Mouse (Mus musculus) cerebellum, adult (tissue): Measurements from ENCODE around the gene Zcchc14.

Experiments
- ATAC-seq: cut with Nextera tagmentation; 2 replicates; pipeline ENCODE4 v1.9.2; 2017; ENCODE audit warnings: mild to moderate bottlenecking, moderate library complexity, mixed read lengths; ENCODE audit not compliant: insufficient number of reproducible peaks, low FRiP score, low TSS enrichment

The Zcchc14 gene

DNA sequence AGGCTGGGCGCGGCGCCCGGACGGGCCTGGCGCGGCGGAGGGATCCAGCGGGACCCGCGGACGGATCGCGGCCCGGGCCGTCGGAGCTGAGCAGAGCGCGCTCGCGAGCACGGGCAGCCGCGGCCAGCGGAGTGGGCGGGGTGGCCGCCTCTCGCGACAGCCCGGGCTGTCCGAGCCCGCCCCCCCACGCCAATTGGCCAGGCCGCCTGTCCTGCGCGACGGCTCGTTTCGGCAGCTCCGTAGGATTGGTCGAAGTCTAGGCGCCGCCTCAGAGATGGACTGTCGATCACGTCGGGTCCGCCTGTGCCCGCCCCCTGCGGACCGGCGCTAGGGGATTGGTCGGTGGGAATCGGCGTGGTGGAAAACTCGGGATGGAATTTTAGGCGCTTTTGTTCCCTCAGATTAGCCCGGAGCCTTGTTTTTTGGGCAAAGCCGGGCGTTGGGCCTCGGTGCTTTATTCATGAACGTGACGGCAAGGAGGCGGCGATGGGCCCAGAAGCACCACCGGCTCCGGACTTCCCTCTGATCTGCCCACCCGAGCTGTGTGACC, at the start of gene Zcchc14:
Gene Zcchc14 (minus strand): TSS at position 128 of the 550 bp plus-strand sequence.
- peak; percentile 90 for ATAC-seq

DNA sequence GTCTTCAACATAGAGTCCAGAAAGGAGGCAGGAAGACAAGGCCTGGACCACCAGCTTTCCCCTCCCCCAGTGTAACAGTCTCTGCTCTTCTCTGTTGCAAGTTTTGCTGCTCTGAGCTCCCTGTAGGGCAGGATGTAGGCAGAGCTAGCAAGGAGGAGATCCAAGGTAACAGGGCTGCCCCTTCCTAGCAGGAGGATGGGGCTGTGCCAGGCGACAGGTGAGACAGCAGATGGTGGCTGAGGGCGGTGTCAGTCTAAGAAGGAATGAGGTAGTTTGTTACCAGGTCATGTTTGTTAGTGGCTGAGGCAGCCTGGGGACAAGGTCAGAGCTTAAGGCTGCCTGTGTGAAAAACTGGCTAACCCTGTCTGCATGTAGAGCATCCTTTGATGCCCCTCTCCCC, 47.2 kb upstream of the Zcchc14 start:
- peak; percentile 91 for ATAC-seq

DNA sequence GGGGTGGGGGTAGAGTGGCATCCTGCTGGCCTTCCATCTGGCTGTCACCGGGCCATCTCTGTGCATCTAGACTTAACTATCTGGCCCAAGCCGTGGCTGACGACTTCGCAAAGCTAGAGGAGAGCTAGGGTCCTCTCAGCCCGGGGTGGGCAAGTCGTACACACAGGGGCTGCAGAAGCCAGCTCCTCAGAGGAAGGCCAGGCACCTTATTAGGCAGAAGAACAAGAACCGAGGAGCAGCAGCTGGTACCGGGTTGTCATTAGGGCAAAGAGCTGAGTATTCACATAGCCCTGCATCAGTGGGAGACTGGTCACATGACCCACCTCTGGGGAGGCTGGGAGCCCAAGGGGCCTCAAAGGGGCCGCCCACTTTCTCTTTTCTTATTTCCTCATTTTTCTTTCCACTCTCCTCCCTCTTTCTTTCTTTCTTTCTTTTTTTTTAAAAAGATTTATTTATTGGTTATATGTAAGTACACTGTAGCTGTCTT, 46.0 kb upstream of the Zcchc14 start:
- no peak for ATAC-seq

DNA sequence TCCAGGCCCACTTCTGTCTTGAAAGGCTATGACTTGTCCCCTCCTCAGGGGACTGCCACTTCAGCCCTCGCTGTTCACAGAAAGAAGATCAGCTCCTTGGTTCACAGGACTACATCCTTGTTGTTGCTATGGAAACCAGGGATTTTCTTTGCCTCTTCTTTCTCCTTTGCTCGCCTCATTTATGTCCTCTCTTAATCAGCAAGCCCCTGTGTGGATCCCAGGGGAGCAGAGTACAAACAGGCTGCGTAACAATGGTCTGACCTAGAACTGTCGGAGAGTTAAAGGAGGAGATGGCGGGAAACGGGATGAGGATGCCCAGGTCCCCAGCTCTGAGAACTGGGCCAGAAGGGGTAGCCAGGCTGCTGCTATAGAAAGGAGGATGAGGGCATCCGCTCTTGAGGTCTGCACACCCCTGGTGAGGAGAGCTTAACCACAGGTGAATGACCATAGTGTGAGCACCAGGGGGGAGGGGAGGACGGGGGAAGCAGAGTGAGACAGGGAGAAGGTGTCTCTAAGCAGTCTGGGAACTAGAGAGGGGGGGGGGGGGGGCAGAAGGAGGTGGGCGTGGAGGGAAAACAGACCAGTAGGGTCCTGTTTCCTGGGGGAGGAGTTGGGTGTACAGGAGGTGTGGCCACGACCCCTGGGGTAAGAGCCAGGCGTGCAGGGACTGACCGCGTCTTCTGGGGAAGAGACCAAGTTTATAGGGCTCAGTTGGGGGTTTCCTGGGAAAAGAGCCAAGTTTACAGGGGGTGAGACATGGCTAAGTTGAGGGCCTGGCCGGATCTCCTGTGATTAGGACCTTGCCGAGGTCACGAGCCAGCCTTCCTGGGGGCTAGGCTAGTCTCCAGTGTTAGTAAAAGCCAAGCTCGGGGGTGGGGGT, 45.3 kb upstream of the Zcchc14 start:
- ATAC-seq: no peak

DNA sequence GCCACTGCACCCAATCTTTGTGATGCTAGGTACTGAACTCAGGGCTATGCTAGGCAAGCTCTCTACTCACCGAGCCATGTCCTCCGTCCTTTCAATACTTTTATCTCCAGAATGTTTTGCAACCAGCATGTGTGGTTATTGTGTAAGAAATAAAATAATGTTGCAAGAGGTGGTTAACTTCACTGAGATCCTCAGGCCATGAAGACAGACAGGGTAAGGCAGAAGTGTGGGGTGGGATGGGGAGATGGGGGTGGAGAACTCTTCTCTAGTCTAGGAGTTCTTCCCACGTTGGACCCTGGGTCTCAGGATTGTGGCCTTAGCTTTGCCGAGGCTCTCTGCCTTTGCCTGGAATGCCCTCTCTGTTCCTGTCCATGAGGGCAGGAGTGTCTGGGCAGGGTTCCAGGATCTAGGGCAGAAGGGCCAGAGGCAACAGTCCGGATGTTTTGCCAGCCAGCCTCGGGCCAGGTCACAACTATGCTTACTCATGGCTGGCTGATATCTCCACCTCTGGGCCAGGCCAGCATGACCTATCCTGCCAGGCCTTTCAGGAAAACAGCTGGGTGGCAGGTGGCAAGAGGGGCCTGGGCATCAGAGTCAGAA, 43.0 kb upstream of the Zcchc14 start:
- ATAC-seq: no peak

- ATAC-seq: 0 out of 2 replicates have a peak, but pooled peaks have one; percentile 37
Measured at GRCm38 (mm10) chr8:121694453-121694852, 41.8 kb upstream of the Zcchc14 start.

GRCm38 (mm10) chr8:121688496-121688895, 35.8 kb upstream of the Zcchc14 start:
- ATAC-seq: no peak

GRCm38 (mm10) chr8:121687455-121688161, 34.9 kb upstream of the Zcchc14 start:
- no peak for ATAC-seq

- no peak; the same call in 1 of the 2 replicates for ATAC-seq
Measured at GRCm38 (mm10) chr8:121685419-121685818, 32.7 kb upstream of the Zcchc14 start.

GRCm38 (mm10) chr8:121683083-121683832, 30.6 kb upstream of the Zcchc14 start:
- ATAC-seq: no peak

DNA sequence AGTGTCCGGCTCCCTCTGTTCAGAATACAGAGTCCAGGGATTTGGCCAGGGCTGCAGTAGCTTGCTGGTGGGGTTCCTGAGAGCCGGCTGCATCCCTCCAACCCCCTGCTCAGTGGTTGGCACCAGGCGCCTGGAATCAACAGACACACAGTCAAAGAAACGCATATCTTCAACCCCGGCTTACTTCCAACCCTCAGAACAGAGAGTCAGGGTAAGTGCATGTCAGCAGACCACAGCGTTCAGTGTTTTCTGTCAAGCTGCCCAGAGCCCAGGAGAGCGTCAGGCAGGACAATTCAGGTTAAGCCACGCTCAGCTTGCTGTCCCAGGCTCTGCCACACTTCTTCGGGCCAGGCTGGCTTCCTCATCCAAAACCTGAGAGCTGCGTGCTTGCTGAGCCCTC, 28.8 kb upstream of the Zcchc14 start:
- ATAC-seq: peak; percentile 60

GRCm38 (mm10) chr8:121680896-121681295, 28.2 kb upstream of the Zcchc14 start:
- peak; percentile 67; the same call in 1 of the 2 replicates for ATAC-seq

DNA sequence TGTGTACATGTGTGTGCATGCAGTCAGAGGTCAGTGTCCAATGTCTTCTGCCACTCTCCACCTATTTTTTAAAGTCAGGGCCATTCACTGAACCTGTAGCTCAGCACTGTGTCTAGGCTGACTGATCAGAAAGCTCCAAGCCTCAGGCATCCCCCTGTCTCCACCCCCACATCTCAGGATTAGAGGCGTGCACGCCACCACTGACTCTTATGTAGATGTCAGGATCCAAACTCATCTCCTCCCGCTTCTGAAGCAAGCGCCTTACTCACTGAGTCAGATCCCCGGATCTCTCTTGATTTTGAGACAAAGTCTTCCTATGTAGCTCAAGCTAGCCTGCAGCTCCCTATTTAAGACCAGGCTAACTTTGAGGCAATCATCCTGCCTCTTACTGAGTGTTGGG, 26.0 kb upstream of the Zcchc14 start:
- no peak for ATAC-seq

DNA sequence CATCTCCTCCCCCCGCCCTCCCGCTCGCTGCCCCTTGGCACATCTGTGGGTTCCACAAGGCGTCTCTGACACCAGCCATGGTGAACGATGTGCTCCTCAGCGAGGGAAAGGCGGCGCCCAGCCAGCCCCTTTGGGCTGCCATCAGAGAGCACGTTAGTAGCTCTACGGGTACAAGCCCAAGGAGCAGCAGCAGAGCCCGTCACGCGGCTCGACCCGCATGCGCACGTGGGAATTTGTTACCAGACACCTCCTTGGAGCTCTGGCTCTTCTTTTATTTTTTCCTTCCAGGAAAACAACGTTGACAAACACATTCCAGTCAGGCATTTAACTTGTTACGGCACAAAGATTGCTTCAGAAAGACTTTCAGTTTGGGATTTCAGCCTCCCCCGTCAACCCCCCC, 23.0 kb upstream of the Zcchc14 start:
- ATAC-seq: no peak

GRCm38 (mm10) chr8:121675161-121675560, 22.5 kb upstream of the Zcchc14 start:
- no peak for ATAC-seq

GRCm38 (mm10) chr8:121674524-121674923, 21.8 kb upstream of the Zcchc14 start:
- ATAC-seq: no peak

DNA sequence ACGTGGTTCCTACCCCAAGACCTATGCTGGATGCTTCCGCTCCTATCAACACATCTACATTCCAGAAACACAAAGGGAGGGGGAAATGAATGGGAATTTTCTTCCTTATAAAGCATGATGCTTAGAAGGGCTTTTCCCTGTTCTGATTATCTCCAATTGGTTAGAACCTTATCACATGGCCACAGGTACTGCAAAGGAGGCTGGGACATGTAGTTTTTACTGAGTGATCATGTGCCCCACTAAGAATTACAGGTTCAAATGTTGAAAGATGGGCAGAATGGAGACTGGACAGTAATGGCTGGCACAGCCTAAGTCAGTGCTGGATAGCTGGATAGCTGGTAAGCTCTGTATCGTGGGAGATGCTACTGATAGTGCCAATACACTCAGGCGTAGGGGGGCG, 21.2 kb upstream of the Zcchc14 start:
- ATAC-seq: peak; percentile 72

- no peak for ATAC-seq
Measured at GRCm38 (mm10) chr8:121673153-121673552, 20.5 kb upstream of the Zcchc14 start.

GRCm38 (mm10) chr8:121669208-121669607, 16.5 kb upstream of the Zcchc14 start:
- ATAC-seq: no peak

DNA sequence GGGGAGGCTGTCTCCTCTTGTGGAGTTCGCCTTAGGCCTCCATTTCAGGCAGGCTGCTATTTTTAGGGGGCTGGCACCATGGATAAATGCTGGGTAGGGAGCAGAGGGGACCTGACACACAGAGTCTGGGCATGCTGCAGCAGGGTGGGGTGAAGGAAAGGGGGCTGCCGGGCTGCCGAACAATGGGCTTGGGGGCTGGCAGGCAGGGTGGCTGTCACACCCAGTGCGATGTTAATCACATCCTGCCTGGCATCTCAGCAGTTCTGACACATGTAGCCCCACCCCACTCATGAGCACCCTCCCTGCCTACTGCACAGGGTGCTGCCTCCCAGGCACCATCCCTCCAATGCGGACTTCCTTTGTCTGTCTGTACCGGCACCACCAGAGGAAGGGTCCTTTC, 15.9 kb upstream of the Zcchc14 start:
- ATAC-seq: no peak
